Mouse (Mus musculus) neural tube, embryonic 12.5 days (tissue): ENCODE measurements around the gene Dpy19l1. TPM values are rescaled to one million over a fixed set of nuclear protein-coding genes. Genes with fewer than 3 reads are reported as not detected.

Experiments
- ATAC-seq: fragments of 200-750 bp; cut with Nextera tagmentation; 2 replicates; pipeline ENCODE4 v1.8.0; 2017; ENCODE audit warnings: low read depth, mild to moderate bottlenecking, moderate TSS enrichment, moderate library complexity; ENCODE audit not compliant: low FRiP score
- H3K27ac ChIP-seq: fragments of 300-500 bp; sonication (generic); 2 replicates; pipeline ENCODE4 v1.5.1; 2016
- H3K27me3 ChIP-seq: fragments of 300-500 bp; sonication (generic); replicated peaks from 2 replicates; pipeline ENCODE4 v1.6.1; 2016; ENCODE audit warnings: mild to moderate bottlenecking
- H3K36me3 ChIP-seq: fragments of 300-500 bp; sonication (generic); 2 replicates; pipeline ENCODE4 v1.6.1; 2016; ENCODE audit warnings: mild to moderate bottlenecking
- H3K4me1 ChIP-seq: fragments of 300-500 bp; sonication (generic); 2 replicates; pipeline ENCODE4 v1.6.1; 2016
- H3K4me2 ChIP-seq: fragments of 300-500 bp; sonication (generic); replicated peaks from 2 replicates; pipeline ENCODE4 v1.6.1; 2016; ENCODE audit warnings: mild to moderate bottlenecking
- H3K4me3 ChIP-seq: fragments of 300-500 bp; sonication (generic); 2 replicates; pipeline ENCODE4 v1.5.1; 2016
- H3K9ac ChIP-seq: fragments of 300-500 bp; sonication (generic); 2 replicates; pipeline ENCODE4 v1.6.1; 2016; ENCODE audit warnings: mild to moderate bottlenecking
- H3K9me3 ChIP-seq: fragments of 300-500 bp; sonication (generic); 2 replicates; pipeline ENCODE4 v1.6.1; 2016; ENCODE audit warnings: mild to moderate bottlenecking
- WGBS: fragments of 180-500 bp; shearing (Covaris S2); methylation state at CpG from one replicate; pipeline ENCODE4 v1.1.7; 2016; 5-methylcytosine and 5-hydroxymethylcytosine counted together
- polyA plus RNA-seq: library from polyadenylated mRNA; unstranded; fragments of >200 nt; fragmentation: Nextera tagmentation; extraction: Ambion mirVana; gene quantifications from 2 replicates; pipeline ENCODE4 v1.2.1, GENCODE M21; 2016

The Dpy19l1 gene
- 18.1 and 20.8 TPM in 2 replicates for polyA plus RNA-seq

GRCm38 (mm10) chr9:24503067-24503857 is at the start of gene Dpy19l1:
Gene Dpy19l1, minus strand, starts transcription at chr9:24503140.
- under 1% methylated on average over 99 of the region's 99 CpGs for WGBS
- Histone ChIP-seq H3K4me3 (peak within 1 kb of the TSS; percentile 82), H3K36me3 (no peaks in the 10 kb centered on the region), H3K27me3 (no peaks in the 10 kb centered on the region), H3K4me1 (peaks cover 11% of the 10 kb centered on the region; the same call in 1 of the 2 replicates), H3K4me2 (peak within 1 kb of the TSS; percentile 69), H3K9me3 (no peaks in the 10 kb centered on the region), H3K9ac (peak within 1 kb of the TSS; percentile 78), H3K27ac (peak within 1 kb of the TSS; percentile 66)
- peak; percentile 96 for ATAC-seq

- Histone ChIP-seq H3K4me1 (no peaks in the 10 kb centered on the region), H3K27ac (no peak overlapping the region), H3K36me3 (no peaks in the 10 kb centered on the region), H3K4me2 (no peak overlapping the region), H3K9ac (no peak overlapping the region), H3K27me3 (no peaks in the 10 kb centered on the region), H3K4me3 (no peak overlapping the region), H3K9me3 (no peaks in the 10 kb centered on the region)
- WGBS, result 55% methylated on average over 2 of the region's 2 CpGs
- no peak for ATAC-seq
Measured at GRCm38 (mm10) chr9:24538159-24538558, 35.2 kb upstream of the Dpy19l1 start.

- WGBS, result 61% methylated on average over 10 of the region's 10 CpGs
- Histone ChIP-seq H3K4me3 (no peak overlapping the region), H3K4me2 (no peak overlapping the region), H3K9ac (no peak overlapping the region), H3K36me3 (no peaks in the 10 kb centered on the region), H3K4me1 (no peaks in the 10 kb centered on the region), H3K27me3 (no peaks in the 10 kb centered on the region), H3K27ac (no peak overlapping the region), H3K9me3 (no peaks in the 10 kb centered on the region)
- ATAC-seq, result peak; percentile 70; the same call in 1 of the 2 replicates
Measured at GRCm38 (mm10) chr9:24516575-24517139, 13.7 kb upstream of the Dpy19l1 start.

- H3K4me2 ChIP-seq, result no peak overlapping the region
- no peaks in the 10 kb centered on the region for H3K4me1 ChIP-seq
- H3K27ac ChIP-seq, result no peak overlapping the region
- H3K36me3 ChIP-seq, result no peaks in the 10 kb centered on the region
- no peak for ATAC-seq
- H3K27me3 ChIP-seq, result no peaks in the 10 kb centered on the region
- WGBS, result 75% methylated on average over 5 of the region's 5 CpGs
- no peak overlapping the region for H3K4me3 ChIP-seq
- no peaks in the 10 kb centered on the region for H3K9me3 ChIP-seq
- no peak overlapping the region for H3K9ac ChIP-seq
Measured at GRCm38 (mm10) chr9:24514078-24514469, 11.1 kb upstream of the Dpy19l1 start.

DNA sequence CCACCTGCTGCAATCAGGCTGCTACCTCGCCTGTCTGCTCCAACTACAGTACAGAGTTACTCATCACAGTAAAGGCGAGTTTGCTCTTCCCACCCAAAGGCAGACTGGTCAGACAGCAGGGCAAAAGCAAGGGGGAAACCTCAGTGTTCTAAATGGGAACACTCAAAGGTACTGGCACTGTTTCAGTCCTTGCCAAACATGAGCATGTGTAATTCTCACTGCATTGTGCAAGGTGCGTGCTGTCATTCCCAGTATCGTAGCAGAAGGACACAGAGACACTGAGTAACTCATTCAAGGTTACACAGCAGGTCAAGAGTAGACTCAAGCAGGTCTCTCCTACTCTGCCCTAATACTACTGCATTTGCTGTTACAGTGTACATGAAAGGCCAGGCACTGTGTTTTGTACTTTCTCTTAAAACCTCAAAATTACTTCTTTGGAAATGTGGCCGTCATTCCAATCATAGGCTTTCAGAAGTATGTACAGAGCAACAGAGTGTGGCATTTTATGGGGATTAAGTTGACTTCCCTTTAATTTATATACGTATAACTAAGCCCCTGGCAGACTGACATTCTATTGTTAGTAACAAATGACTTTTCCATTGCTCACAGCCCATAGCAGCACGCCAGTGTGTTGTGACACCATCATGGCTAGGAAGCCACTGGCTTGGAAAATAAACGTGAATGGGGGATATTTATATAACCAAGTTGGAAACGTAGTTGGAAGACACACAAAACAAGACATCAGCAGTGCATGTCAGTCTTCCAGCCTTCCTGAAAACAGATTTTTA is 10.5 kb upstream of the Dpy19l1 start:
- H3K9ac ChIP-seq, result no peak overlapping the region
- H3K4me2 ChIP-seq, result no peak overlapping the region
- ATAC-seq, result no peak
- no peak overlapping the region for H3K4me3 ChIP-seq
- no peaks in the 10 kb centered on the region for H3K36me3 ChIP-seq
- H3K27ac ChIP-seq, result no peak overlapping the region
- 79% methylated on average over 9 of the region's 9 CpGs for WGBS
- H3K9me3 ChIP-seq, result no peaks in the 10 kb centered on the region
- no peaks in the 10 kb centered on the region for H3K4me1 ChIP-seq
- H3K27me3 ChIP-seq, result no peaks in the 10 kb centered on the region

GRCm38 (mm10) chr9:24512121-24512539 is 9.2 kb upstream of the Dpy19l1 start:
- WGBS, result 93% methylated on average over 5 of the region's 5 CpGs
- H3K9ac ChIP-seq, result no peak overlapping the region
- no peaks in the 10 kb centered on the region for H3K27me3 ChIP-seq

DNA sequence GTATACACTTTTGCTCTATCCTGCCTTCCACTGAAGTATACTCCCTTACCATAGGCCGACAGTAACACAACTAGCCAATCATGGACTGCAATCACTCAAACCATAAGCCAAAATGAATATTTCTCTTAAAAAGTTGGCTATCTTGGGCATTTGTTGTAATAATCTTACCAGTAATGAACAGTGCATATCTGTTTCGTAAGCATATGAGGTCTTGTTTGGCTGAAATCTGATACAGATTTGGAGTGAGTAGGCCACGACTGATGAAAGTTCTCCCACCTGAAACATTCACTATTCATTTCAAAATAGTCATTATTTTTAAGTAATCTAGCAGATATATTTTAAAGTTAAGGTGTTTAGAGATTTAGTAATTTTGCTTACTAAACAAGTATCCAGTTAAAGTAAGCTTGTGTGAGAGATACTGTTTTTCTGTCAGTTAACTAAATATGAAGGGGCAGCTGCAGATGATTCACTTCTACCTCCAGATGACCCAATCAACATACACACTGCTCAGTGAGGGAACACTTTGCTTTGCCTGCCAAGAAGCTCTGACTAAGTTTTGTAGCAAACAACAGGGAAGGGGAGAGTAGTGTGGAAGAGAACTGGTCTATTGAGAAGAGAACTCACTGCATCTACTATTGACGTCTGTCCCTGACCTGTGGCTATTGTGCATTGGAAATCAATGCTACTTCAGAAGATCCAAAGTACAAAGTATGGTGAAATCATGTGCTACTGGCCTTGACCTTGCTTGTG is 8.6 kb upstream of the Dpy19l1 start:
- ATAC-seq, result no peak
- Histone ChIP-seq H3K9me3 (no peaks in the 10 kb centered on the region), H3K4me3 (no peak overlapping the region), H3K4me2 (no peak overlapping the region), H3K9ac (no peak overlapping the region), H3K36me3 (no peaks in the 10 kb centered on the region), H3K27me3 (no peaks in the 10 kb centered on the region), H3K4me1 (no peaks in the 10 kb centered on the region), H3K27ac (no peak overlapping the region)
- 91% methylated on average over 4 of the region's 4 CpGs for WGBS

More at GRCm38 (mm10) chr9:24512121-24512539, 9.2 kb upstream of the Dpy19l1 start:
- H3K27ac ChIP-seq, result no peak overlapping the region
- no peaks in the 10 kb centered on the region for H3K9me3 ChIP-seq
- no peak overlapping the region for H3K4me3 ChIP-seq
- ATAC-seq, result no peak
- H3K36me3 ChIP-seq, result no peaks in the 10 kb centered on the region
- no peak overlapping the region for H3K4me2 ChIP-seq
- H3K4me1 ChIP-seq, result no peaks in the 10 kb centered on the region

DNA sequence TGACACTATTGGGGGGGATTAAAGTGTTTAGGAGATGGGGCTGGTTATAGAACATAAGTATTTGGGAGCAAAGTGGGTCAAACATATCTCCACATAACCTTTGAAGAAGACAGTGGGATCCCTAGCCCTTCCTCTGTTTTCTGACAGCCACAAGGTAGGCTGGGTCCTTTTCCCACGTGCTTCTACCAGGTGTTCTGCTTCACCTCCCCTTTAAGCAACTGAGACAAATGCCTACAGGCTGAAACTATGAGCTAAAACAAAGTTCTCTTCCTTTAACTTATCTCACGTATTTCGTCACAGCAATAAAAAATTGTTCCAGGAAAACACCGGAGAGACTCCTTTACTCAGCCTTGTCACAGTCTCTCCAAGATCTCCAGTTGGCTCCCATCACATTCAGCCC is 5.9 kb upstream of the Dpy19l1 start:
- Histone ChIP-seq H3K4me1 (no peaks in the 10 kb centered on the region), H3K9me3 (no peaks in the 10 kb centered on the region), H3K4me2 (no peak overlapping the region), H3K27me3 (no peaks in the 10 kb centered on the region), H3K27ac (no peak overlapping the region), H3K36me3 (no peaks in the 10 kb centered on the region), H3K4me3 (no peak overlapping the region), H3K9ac (no peak overlapping the region)
- no peak for ATAC-seq
- WGBS, result 88% methylated on average over 4 of the region's 4 CpGs

DNA sequence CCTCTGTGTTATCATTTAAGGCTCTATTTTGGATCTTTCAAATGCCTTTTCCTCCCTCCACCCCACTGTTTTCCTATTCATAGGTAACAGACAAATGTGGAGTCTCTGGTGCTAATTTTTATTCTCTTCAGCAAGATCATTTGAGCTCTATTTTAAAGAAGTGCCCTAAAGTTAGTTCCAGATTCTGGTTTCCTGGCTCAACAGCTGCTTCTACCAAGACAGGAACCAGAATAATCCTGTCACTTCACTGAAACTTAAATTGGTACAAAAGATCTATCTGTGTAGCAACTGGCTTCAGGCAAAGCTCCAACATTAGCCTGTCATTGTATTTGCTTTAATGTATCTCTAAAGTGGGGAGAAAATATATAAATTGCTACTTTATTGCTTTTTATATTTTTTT is 3.6 kb upstream of the Dpy19l1 start:
- no peak overlapping the region for H3K27ac ChIP-seq
- no peaks in the 10 kb centered on the region for H3K36me3 ChIP-seq
- no peak overlapping the region for H3K4me2 ChIP-seq
- no peak overlapping the region for H3K9ac ChIP-seq
- no peaks in the 10 kb centered on the region for H3K27me3 ChIP-seq
- 0 out of 2 replicates have a peak, but pooled peaks cover 5% of the 10 kb centered on the region for H3K4me1 ChIP-seq
- ATAC-seq, result no peak
- no peaks in the 10 kb centered on the region for H3K9me3 ChIP-seq
- H3K4me3 ChIP-seq, result no peak overlapping the region

- H3K27me3 ChIP-seq, result no peaks in the 10 kb centered on the region
- H3K36me3 ChIP-seq, result no peaks in the 10 kb centered on the region
- H3K27ac ChIP-seq, result no peak overlapping the region
- WGBS, result 71% methylated on average over 5 of the region's 5 CpGs
- no peaks in the 10 kb centered on the region for H3K9me3 ChIP-seq
- H3K9ac ChIP-seq, result no peak overlapping the region
- no peak for ATAC-seq
- H3K4me2 ChIP-seq, result no peak overlapping the region
- H3K4me1 ChIP-seq, result peaks cover 11% of the 10 kb centered on the region; the same call in 1 of the 2 replicates
- H3K4me3 ChIP-seq, result no peak overlapping the region
Measured at GRCm38 (mm10) chr9:24505017-24505763, 2.2 kb upstream of the Dpy19l1 start.

DNA sequence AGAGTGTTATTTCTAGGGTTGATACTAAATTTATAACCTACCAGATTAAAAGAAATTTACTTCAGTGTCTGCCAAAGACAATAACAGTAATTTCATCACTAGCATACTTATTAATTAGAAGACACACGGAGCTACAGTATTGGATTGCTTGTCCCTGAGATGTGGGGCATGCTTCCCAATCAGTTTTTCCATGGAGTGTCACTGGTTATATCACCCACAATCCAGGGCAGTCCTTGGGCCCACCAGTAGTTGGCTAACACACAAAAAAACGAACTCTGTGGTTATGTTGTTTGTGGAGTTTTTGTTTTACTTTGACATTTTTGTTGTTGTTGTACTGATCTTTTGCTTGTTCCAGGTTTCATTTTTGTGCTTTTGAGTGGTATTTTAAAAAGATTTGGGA is 1.4 kb upstream of the Dpy19l1 start:
- H3K9me3 ChIP-seq, result no peaks in the 10 kb centered on the region
- ATAC-seq, result no peak
- peaks cover 11% of the 10 kb centered on the region; the same call in 1 of the 2 replicates for H3K4me1 ChIP-seq
- WGBS, result 80% methylated on average over 2 of the region's 2 CpGs
- H3K36me3 ChIP-seq, result no peaks in the 10 kb centered on the region
- H3K9ac ChIP-seq, result no peak overlapping the region
- no peaks in the 10 kb centered on the region for H3K27me3 ChIP-seq
- no peak overlapping the region for H3K27ac ChIP-seq
- H3K4me2 ChIP-seq, result no peak overlapping the region
- no peak overlapping the region for H3K4me3 ChIP-seq
